Mouse (Mus musculus): ENCODE measurements at regions not wholly inside any gene's neighbourhood (a gene's known extent, or its start where the extent isn't known, plus 50 kb on each side); places are given as distances from the start of the nearest gene placed in this dataset.

GRCm38 (mm10) chr5:149831122-149831861 lies 153.3 kb downstream of the B3glct start:
- TF ChIP-seq CTCF (IDR thresholded peaks at IDR 0.05; ENCODE audit: borderline replicate concordance, insufficient read depth, low read length) (peak; percentile 99), POLR2A (IDR thresholded peaks at IDR 0.05; ENCODE audit: low read depth, low read length) (no peak)

All from embryonic fibroblast, embryonic 13.5 days (primary cell).